Mouse (Mus musculus): ENCODE measurements at regions not wholly inside any gene's neighbourhood (a gene's known extent, or its start where the extent isn't known, plus 50 kb on each side); places are given as distances from the start of the nearest gene placed in this dataset.

GRCm38 (mm10) chr3:23127134-23127533 is 1050.7 kb downstream of the Tbl1xr1 start:
- H3K4me3 ChIP-seq (ENCODE audit: low read depth, low read length) = no peak overlapping the region
- H3K27me3 ChIP-seq (ENCODE audit: control insufficient read depth, insufficient read depth, low read length, poor library complexity, severe bottlenecking) = no peaks in the 10 kb centered on the region
- H3K9ac ChIP-seq (ENCODE audit: low read depth, poor library complexity, severe bottlenecking) = no peak overlapping the region
- TF ChIP-seq POLR2A (IDR thresholded peaks at IDR 0.05; ENCODE audit: insufficient read depth, low read length) (no peak), EP300 (IDR thresholded peaks at IDR 0.05; ENCODE audit: insufficient read depth, low read depth, low read length) (no peak), CTCF (IDR thresholded peaks at IDR 0.05; ENCODE audit: low read depth, low read length) (no peak)
- no peaks in the 10 kb centered on the region for H3K9me3 ChIP-seq (replicated peaks; ENCODE audit: control insufficient read depth, insufficient read depth, low read length, poor library complexity, severe bottlenecking)
- no peaks in the 10 kb centered on the region for H3K36me3 ChIP-seq (ENCODE audit: control insufficient read depth, insufficient read depth, low read length, poor library complexity, severe bottlenecking)
- H3K4me1 ChIP-seq (ENCODE audit: control insufficient read depth, insufficient read depth, low read length) = no peaks in the 10 kb centered on the region
- H3K27ac ChIP-seq (ENCODE audit: insufficient read depth, low read length) = no peak overlapping the region

GRCm38 (mm10) chr3:23135551-23135950 is 1059.1 kb downstream of the Tbl1xr1 start:
- no peaks in the 10 kb centered on the region for H3K9me3 ChIP-seq (replicated peaks; ENCODE audit: control insufficient read depth, insufficient read depth, low read length, poor library complexity, severe bottlenecking)
- H3K9ac ChIP-seq (ENCODE audit: low read depth, poor library complexity, severe bottlenecking) = no peak overlapping the region
- no peaks in the 10 kb centered on the region for H3K4me1 ChIP-seq (ENCODE audit: control insufficient read depth, insufficient read depth, low read length)
- no peak overlapping the region for H3K27ac ChIP-seq (ENCODE audit: insufficient read depth, low read length)
- H3K4me3 ChIP-seq (ENCODE audit: low read depth, low read length) = no peak overlapping the region
- TF ChIP-seq EP300 (IDR thresholded peaks at IDR 0.05; ENCODE audit: insufficient read depth, low read depth, low read length) = no peak
- TF ChIP-seq POLR2A (IDR thresholded peaks at IDR 0.05; ENCODE audit: insufficient read depth, low read length) = no peak
- no peak for TF ChIP-seq CTCF (IDR thresholded peaks at IDR 0.05; ENCODE audit: low read depth, low read length)
- H3K36me3 ChIP-seq (ENCODE audit: control insufficient read depth, insufficient read depth, low read length, poor library complexity, severe bottlenecking) = no peaks in the 10 kb centered on the region
- no peaks in the 10 kb centered on the region for H3K27me3 ChIP-seq (ENCODE audit: control insufficient read depth, insufficient read depth, low read length, poor library complexity, severe bottlenecking)

DNA sequence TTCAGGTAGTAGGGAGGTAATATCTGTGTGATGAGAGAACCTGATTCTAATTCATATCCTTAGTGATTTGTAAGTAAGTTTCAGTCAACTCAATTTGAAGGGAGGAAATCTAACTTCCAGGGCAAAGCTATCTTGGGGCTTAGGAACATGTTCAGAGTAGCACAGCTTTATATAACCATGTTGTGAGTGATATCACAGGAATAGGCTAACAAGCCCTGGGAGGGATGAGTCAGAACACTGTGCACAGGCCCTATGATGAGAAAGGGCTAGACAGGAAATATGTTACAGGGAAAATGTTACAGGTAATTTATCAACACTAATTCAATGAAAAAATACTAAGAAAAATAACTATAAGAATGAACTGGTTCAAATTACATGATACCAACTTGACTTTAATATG is 1062.5 kb downstream of the Tbl1xr1 start:
- no peaks in the 10 kb centered on the region for H3K9me3 ChIP-seq (replicated peaks; ENCODE audit: control insufficient read depth, insufficient read depth, low read length, poor library complexity, severe bottlenecking)
- H3K4me1 ChIP-seq (ENCODE audit: control insufficient read depth, insufficient read depth, low read length) = no peaks in the 10 kb centered on the region
- no peak overlapping the region for H3K27ac ChIP-seq (ENCODE audit: insufficient read depth, low read length)
- no peak overlapping the region for H3K9ac ChIP-seq (ENCODE audit: low read depth, poor library complexity, severe bottlenecking)
- H3K36me3 ChIP-seq (ENCODE audit: control insufficient read depth, insufficient read depth, low read length, poor library complexity, severe bottlenecking) = no peaks in the 10 kb centered on the region
- no peak overlapping the region for H3K4me3 ChIP-seq (ENCODE audit: low read depth, low read length)
- TF ChIP-seq POLR2A (IDR thresholded peaks at IDR 0.05; ENCODE audit: insufficient read depth, low read length) = no peak
- TF ChIP-seq EP300 (IDR thresholded peaks at IDR 0.05; ENCODE audit: insufficient read depth, low read depth, low read length) = no peak
- no peak for TF ChIP-seq CTCF (IDR thresholded peaks at IDR 0.05; ENCODE audit: low read depth, low read length)
- H3K27me3 ChIP-seq (ENCODE audit: control insufficient read depth, insufficient read depth, low read length, poor library complexity, severe bottlenecking) = no peaks in the 10 kb centered on the region

DNA sequence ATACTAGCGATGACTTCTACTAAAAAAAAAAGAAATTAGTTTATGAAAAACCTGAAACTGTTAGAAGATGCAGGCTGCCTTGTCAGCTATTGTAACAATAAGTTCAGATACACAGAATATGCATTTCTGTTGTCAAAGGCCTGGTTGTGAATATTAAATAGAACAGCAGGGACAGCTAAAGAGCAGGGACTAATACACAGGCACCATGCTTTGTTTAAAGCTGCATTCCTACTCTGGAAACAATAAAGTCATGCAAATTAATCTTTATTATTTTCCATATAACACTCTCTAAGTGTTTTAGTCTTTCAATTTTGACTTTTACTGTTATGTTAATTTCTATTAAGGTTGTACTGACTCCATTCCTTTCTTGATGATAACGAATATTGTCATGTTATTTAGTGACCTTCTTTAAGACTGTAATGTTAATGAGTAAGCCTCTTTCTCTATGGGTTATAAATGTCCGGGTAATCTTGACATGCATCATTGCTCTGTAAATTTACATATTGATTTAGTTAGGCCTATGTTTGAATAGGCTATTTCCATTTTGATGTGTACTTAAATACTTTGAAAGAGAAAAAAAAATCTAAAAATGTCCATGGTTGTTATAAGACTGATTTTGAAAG is 1088.5 kb downstream of the Tbl1xr1 start:
- Histone ChIP-seq H3K27ac (ENCODE audit: insufficient read depth, low read length) (no peak overlapping the region), H3K36me3 (ENCODE audit: control insufficient read depth, insufficient read depth, low read length, poor library complexity, severe bottlenecking) (no peaks in the 10 kb centered on the region), H3K9ac (ENCODE audit: low read depth, poor library complexity, severe bottlenecking) (no peak overlapping the region), H3K4me3 (ENCODE audit: low read depth, low read length) (no peak overlapping the region), H3K9me3 (replicated peaks; ENCODE audit: control insufficient read depth, insufficient read depth, low read length, poor library complexity, severe bottlenecking) (peaks cover 3% of the 10 kb centered on the region), H3K4me1 (ENCODE audit: control insufficient read depth, insufficient read depth, low read length) (no peaks in the 10 kb centered on the region), H3K27me3 (ENCODE audit: control insufficient read depth, insufficient read depth, low read length, poor library complexity, severe bottlenecking) (no peaks in the 10 kb centered on the region)
- TF ChIP-seq EP300 (IDR thresholded peaks at IDR 0.05; ENCODE audit: insufficient read depth, low read depth, low read length) (no peak), POLR2A (IDR thresholded peaks at IDR 0.05; ENCODE audit: insufficient read depth, low read length) (no peak), CTCF (IDR thresholded peaks at IDR 0.05; ENCODE audit: low read depth, low read length) (no peak)

- Histone ChIP-seq H3K36me3 (ENCODE audit: control insufficient read depth, insufficient read depth, low read length, poor library complexity, severe bottlenecking) (no peaks in the 10 kb centered on the region), H3K9me3 (replicated peaks; ENCODE audit: control insufficient read depth, insufficient read depth, low read length, poor library complexity, severe bottlenecking) (peaks cover 17% of the 10 kb centered on the region), H3K9ac (ENCODE audit: low read depth, poor library complexity, severe bottlenecking) (no peak overlapping the region), H3K4me3 (ENCODE audit: low read depth, low read length) (no peak overlapping the region), H3K4me1 (ENCODE audit: control insufficient read depth, insufficient read depth, low read length) (no peaks in the 10 kb centered on the region), H3K27me3 (ENCODE audit: control insufficient read depth, insufficient read depth, low read length, poor library complexity, severe bottlenecking) (no peaks in the 10 kb centered on the region), H3K27ac (ENCODE audit: insufficient read depth, low read length) (no peak overlapping the region)
- TF ChIP-seq POLR2A (IDR thresholded peaks at IDR 0.05; ENCODE audit: insufficient read depth, low read length) = no peak
- TF ChIP-seq EP300 (IDR thresholded peaks at IDR 0.05; ENCODE audit: insufficient read depth, low read depth, low read length) = no peak
- no peak for TF ChIP-seq CTCF (IDR thresholded peaks at IDR 0.05; ENCODE audit: low read depth, low read length)
These were observed 1106.9 kb downstream of the Tbl1xr1 start for GRCm38 (mm10) chr3:23183393-23183792.

DNA sequence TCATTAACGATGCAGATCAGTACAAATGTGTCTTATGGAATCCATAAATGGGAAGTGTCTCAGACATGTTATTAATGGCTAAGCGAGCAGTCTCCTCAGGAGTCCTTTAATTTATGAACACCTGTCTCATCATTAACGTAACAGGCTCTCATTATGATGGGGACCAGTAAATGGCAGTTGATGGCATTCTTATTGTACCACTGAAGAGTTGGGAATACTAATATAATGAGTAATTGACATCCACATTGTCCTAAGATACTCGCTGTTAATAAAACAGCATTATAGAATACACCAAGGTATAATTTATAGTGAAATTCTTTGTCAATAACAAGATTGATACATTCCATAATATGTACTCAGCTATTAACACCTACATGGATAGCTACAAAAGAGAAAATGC is 1112.0 kb downstream of the Tbl1xr1 start:
- H3K27ac ChIP-seq (ENCODE audit: insufficient read depth, low read length) = no peak overlapping the region
- no peak overlapping the region for H3K9ac ChIP-seq (ENCODE audit: low read depth, poor library complexity, severe bottlenecking)

More for the DNA sequence above, 1112.0 kb downstream of the Tbl1xr1 start:
- no peak overlapping the region for H3K4me3 ChIP-seq (ENCODE audit: low read depth, low read length)
- no peaks in the 10 kb centered on the region for H3K9me3 ChIP-seq (replicated peaks; ENCODE audit: control insufficient read depth, insufficient read depth, low read length, poor library complexity, severe bottlenecking)
- no peaks in the 10 kb centered on the region for H3K36me3 ChIP-seq (ENCODE audit: control insufficient read depth, insufficient read depth, low read length, poor library complexity, severe bottlenecking)
- no peaks in the 10 kb centered on the region for H3K4me1 ChIP-seq (ENCODE audit: control insufficient read depth, insufficient read depth, low read length)
- no peaks in the 10 kb centered on the region for H3K27me3 ChIP-seq (ENCODE audit: control insufficient read depth, insufficient read depth, low read length, poor library complexity, severe bottlenecking)
- TF ChIP-seq EP300 (IDR thresholded peaks at IDR 0.05; ENCODE audit: insufficient read depth, low read depth, low read length) (no peak), CTCF (IDR thresholded peaks at IDR 0.05; ENCODE audit: low read depth, low read length) (no peak), POLR2A (IDR thresholded peaks at IDR 0.05; ENCODE audit: insufficient read depth, low read length) (no peak)
